Mouse (Mus musculus) heart, embryonic 13.5 days (tissue): ENCODE data around the gene Cldn3. TPM values are rescaled to one million over a fixed set of nuclear protein-coding genes. Genes with fewer than 3 reads are reported as not detected.
A peak's percentile ranks its signal among the peaks of the same experiment; 100 is the strongest.
"Not testable (repeated sequence)": the region's sequence is repeated elsewhere in the genome, so short reads cannot be mapped to it uniquely, and the experiment has no call there.

ENCODE experiments used
- ATAC-seq: fragments of 200-750 bp; cut with Nextera tagmentation; 2 replicates; pipeline ENCODE4 v1.8.0; 2017; ENCODE audit warnings: moderate TSS enrichment; ENCODE audit not compliant: insufficient number of reproducible peaks, low FRiP score, low TSS enrichment; ENCODE audit errors: extremely low read depth
- H3K27ac ChIP-seq: fragments of 300-500 bp; sonication (generic); replicated peaks from 2 replicates; pipeline ENCODE4 v1.5.1; 2015; ENCODE audit warnings: moderate library complexity, mild to moderate bottlenecking, inconsistent platforms
- H3K27me3 ChIP-seq: fragments of 300-500 bp; sonication (generic); replicated peaks from 2 replicates; pipeline ENCODE4 v1.6.1; 2015; ENCODE audit warnings: mild to moderate bottlenecking, inconsistent platforms
- H3K36me3 ChIP-seq: fragments of 300-500 bp; sonication (generic); 2 replicates; pipeline ENCODE4 v1.6.1; 2015; ENCODE audit warnings: mild to moderate bottlenecking, inconsistent platforms
- H3K4me1 ChIP-seq: fragments of 300-500 bp; sonication (generic); 2 replicates; pipeline ENCODE4 v1.6.1; 2015; ENCODE audit warnings: inconsistent platforms
- H3K4me2 ChIP-seq: fragments of 300-500 bp; sonication (generic); 2 replicates; pipeline ENCODE4 v1.6.1; 2015; ENCODE audit warnings: inconsistent platforms, mild to moderate bottlenecking, moderate library complexity
- H3K4me3 ChIP-seq: fragments of 300-500 bp; sonication (generic); 2 replicates; pipeline ENCODE4 v1.5.1; 2015; ENCODE audit warnings: moderate library complexity, mild to moderate bottlenecking, inconsistent platforms
- H3K9ac ChIP-seq: fragments of 300-500 bp; sonication (generic); 2 replicates; pipeline ENCODE4 v1.6.1; 2015; ENCODE audit warnings: inconsistent platforms, mild to moderate bottlenecking, moderate library complexity
- H3K9me3 ChIP-seq: fragments of 300-500 bp; sonication (generic); 2 replicates; pipeline ENCODE4 v1.6.1; 2016; ENCODE audit warnings: inconsistent platforms
- WGBS: fragments of 180-500 bp; shearing (Covaris S2); methylation state at CpG from one replicate; pipeline ENCODE4 v1.1.7; 2015; ENCODE audit warnings: mixed read lengths; 5-methylcytosine and 5-hydroxymethylcytosine counted together
- polyA plus RNA-seq: library from polyadenylated mRNA; unstranded; fragments of >200 nt; fragmentation: Nextera tagmentation; extraction: Ambion mirVana; gene quantifications from 2 replicates; pipeline ENCODE4 v1.2.1, GENCODE M21; 2015

Cldn3 gene
- 6.3 and 7.0 TPM in 2 replicates for polyA plus RNA-seq

GRCm38 (mm10) chr5:134985633-134986297, at the start of gene Cldn3:
TSS of gene Cldn3 (plus strand) at chr5:134986214.
- Histone ChIP-seq H3K36me3 (no peaks in the 10 kb centered on the region), H3K9me3 (no peaks in the 10 kb centered on the region), H3K9ac (peak within 1 kb of the TSS; percentile 62; the same call in 1 of the 2 replicates), H3K4me2 (peak within 1 kb of the TSS; percentile 68), H3K4me3 (peak within 1 kb of the TSS; percentile 46), H3K4me1 (peaks cover 29% of the 10 kb centered on the region), H3K27ac (no peak within 1 kb of the TSS), H3K27me3 (peaks cover 75% of the 10 kb centered on the region)
- ATAC-seq: no peak
- WGBS: 4% methylated on average over 25 of the region's 25 CpGs

DNA sequence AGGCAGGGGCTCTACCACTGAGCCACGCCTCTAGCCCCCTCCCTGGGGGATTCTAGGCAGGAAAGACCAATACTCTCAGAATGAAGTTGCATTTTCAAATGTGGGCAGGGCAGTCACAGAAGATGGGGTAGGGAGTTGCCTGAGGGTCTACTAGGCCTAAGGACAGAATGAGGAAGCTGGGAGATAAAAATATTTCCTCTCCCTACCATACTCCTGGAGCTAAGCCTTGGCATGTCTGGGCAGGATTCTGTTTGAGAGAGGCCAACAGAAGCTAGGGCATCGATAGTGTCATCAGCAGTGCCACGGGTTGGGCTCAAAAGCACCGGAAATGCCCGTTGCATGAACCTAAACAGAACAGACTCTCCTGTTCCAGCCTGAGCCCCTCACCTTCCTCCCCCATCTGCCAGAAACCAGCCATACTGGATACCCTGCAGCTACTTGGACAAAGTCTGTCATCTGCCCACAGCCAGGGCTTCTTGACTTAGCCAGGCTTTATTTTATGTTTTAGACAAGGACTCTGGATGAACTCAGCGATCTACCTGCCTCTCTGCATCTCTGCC, 49.3 kb upstream of the Cldn3 start:
- peaks cover 5% of the 10 kb centered on the region; the same call in 1 of the 2 replicates for H3K4me1 ChIP-seq
- no peak overlapping the region for H3K4me2 ChIP-seq
- WGBS: 86% methylated on average over 6 of the region's 6 CpGs
- H3K9me3 ChIP-seq: no peaks in the 10 kb centered on the region
- H3K9ac ChIP-seq: no peak overlapping the region
- H3K27me3 ChIP-seq: no peaks in the 10 kb centered on the region
- no peaks in the 10 kb centered on the region for H3K36me3 ChIP-seq
- no peak overlapping the region for H3K4me3 ChIP-seq
- no peak for ATAC-seq
- H3K27ac ChIP-seq: no peak overlapping the region

- 0 out of 2 replicates have a peak, but pooled peaks cover 5% of the 10 kb centered on the region for H3K4me1 ChIP-seq
- no peaks in the 10 kb centered on the region for H3K9me3 ChIP-seq
- no peak overlapping the region for H3K27ac ChIP-seq
- H3K4me3 ChIP-seq: no peak overlapping the region
- peaks cover 5% of the 10 kb centered on the region; the same call in 1 of the 2 replicates for H3K27me3 ChIP-seq
- no peak for ATAC-seq
- WGBS: 63% methylated on average over 3 of the region's 3 CpGs
- no peak overlapping the region for H3K9ac ChIP-seq
- no peaks in the 10 kb centered on the region for H3K36me3 ChIP-seq
- H3K4me2 ChIP-seq: no peak overlapping the region
Observed at GRCm38 (mm10) chr5:134939069-134939468, 46.9 kb upstream of the Cldn3 start.

- H3K4me1 ChIP-seq, H3K4me2 ChIP-seq, H3K27me3 ChIP-seq, H3K9ac ChIP-seq, H3K27ac ChIP-seq, H3K4me3 ChIP-seq, ATAC-seq, H3K9me3 ChIP-seq, H3K36me3 ChIP-seq: not testable (repeated sequence)
- WGBS: 79% methylated on average over 3 of the region's 7 CpGs
Observed at GRCm38 (mm10) chr5:134939554-134939953, 46.5 kb upstream of the Cldn3 start.

DNA sequence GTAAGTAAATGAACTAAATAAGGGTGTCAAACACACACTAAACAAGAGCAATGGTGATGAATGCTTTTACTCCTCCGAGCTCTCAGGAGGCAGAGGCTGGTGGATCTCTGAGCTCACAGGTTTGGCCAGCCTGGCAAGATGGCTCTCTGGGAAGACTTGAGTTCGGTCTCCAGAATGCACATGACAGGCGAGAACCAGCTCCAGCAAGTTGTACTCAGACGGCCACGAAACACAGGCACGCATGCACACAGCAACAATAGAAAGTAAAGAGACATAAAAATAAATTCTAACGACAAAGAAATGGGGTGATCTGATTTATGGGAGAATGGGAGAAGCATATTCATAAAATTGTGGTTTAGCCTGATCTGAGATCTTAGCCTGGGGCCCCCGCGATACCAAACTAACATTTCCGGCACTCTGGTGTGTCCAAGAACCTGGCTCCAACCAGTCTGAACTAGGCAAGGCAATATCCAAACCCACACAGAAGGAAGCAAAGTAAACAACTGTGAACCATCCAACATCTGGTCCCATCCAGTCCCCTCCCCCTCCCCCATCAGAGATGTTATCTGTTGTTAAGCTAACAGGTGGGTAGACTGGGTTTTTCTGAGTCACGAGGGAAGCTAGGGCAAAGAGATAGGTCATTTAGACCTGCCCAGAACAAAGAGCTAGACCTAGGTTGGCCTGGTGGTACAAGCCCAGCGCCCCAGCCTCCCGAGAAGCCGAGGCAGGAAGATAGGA, 44.4 kb upstream of the Cldn3 start:
- no peak for ATAC-seq
- Histone ChIP-seq H3K4me2 (no peak overlapping the region), H3K27me3 (peaks cover 21% of the 10 kb centered on the region), H3K36me3 (no peaks in the 10 kb centered on the region), H3K9ac (no peak overlapping the region), H3K4me1 (peaks cover 16% of the 10 kb centered on the region), H3K9me3 (no peaks in the 10 kb centered on the region), H3K4me3 (no peak overlapping the region), H3K27ac (no peak overlapping the region)
- WGBS: 77% methylated on average over 14 of the region's 14 CpGs

- peaks cover 32% of the 10 kb centered on the region for H3K27me3 ChIP-seq
- H3K9me3 ChIP-seq: no peaks in the 10 kb centered on the region
- no peak overlapping the region for H3K4me2 ChIP-seq
- H3K36me3 ChIP-seq: no peaks in the 10 kb centered on the region
- no peak overlapping the region for H3K9ac ChIP-seq
- H3K4me3 ChIP-seq: no peak overlapping the region
- 66% methylated on average over 2 of the region's 2 CpGs for WGBS
- H3K27ac ChIP-seq: no peak overlapping the region
- no peak for ATAC-seq
- peaks cover 27% of the 10 kb centered on the region for H3K4me1 ChIP-seq
Observed at GRCm38 (mm10) chr5:134942740-134943139, 43.3 kb upstream of the Cldn3 start.

DNA sequence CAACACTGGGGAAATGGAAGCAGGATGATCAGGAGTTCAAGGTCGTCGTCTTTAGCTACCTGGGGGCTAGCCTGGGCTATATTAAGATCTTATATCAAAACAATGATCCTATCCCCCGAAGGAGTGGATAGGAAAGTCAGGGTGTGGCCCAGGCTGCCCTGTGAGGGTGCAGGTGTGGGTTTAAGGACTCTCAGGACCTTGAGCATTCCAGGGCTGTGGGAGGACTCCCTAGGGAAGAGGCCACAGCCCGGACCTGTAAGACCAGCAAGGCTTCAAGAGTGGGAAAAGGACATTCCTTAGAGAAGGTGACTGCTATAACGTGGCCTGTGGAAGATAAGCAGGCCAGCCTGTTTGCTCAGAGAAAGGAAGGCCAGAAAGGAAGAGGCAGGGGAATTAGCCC, 41.8 kb upstream of the Cldn3 start:
- Histone ChIP-seq H3K36me3 (no peaks in the 10 kb centered on the region), H3K9ac (no peak overlapping the region), H3K4me3 (no peak overlapping the region), H3K4me2 (no peak overlapping the region), H3K9me3 (no peaks in the 10 kb centered on the region), H3K27me3 (peaks cover 38% of the 10 kb centered on the region), H3K4me1 (peaks cover 32% of the 10 kb centered on the region), H3K27ac (no peak overlapping the region)
- 48% methylated on average over 5 of the region's 5 CpGs for WGBS
- no peak for ATAC-seq

GRCm38 (mm10) chr5:134945266-134945959, 40.6 kb upstream of the Cldn3 start:
- no peak for ATAC-seq
- Histone ChIP-seq H3K4me3 (peak overlapping the region; percentile 33), H3K27ac (no peak overlapping the region), H3K4me1 (peaks cover 32% of the 10 kb centered on the region), H3K36me3 (no peaks in the 10 kb centered on the region), H3K27me3 (peaks cover 38% of the 10 kb centered on the region), H3K4me2 (peak overlapping the region; percentile 49), H3K9ac (peak overlapping the region; percentile 42; the same call in 1 of the 2 replicates), H3K9me3 (no peaks in the 10 kb centered on the region)
- WGBS: 45% methylated on average over 19 of the region's 19 CpGs

GRCm38 (mm10) chr5:134946063-134946856, 39.8 kb upstream of the Cldn3 start:
- Histone ChIP-seq H3K27me3 (peaks cover 38% of the 10 kb centered on the region), H3K4me1 (peaks cover 40% of the 10 kb centered on the region), H3K4me2 (peak overlapping the region; percentile 49), H3K27ac (no peak overlapping the region), H3K9ac (peak overlapping the region; percentile 42), H3K36me3 (no peaks in the 10 kb centered on the region), H3K4me3 (peak overlapping the region; percentile 33), H3K9me3 (no peaks in the 10 kb centered on the region)
- ATAC-seq: no peak
- WGBS: 25% methylated on average over 43 of the region's 43 CpGs

GRCm38 (mm10) chr5:134946857-134947255, 39.2 kb upstream of the Cldn3 start, which contains the start of gene Cldn4:
TSS of gene Cldn4 (minus strand) at chr5:134946934.
- Histone ChIP-seq H3K9me3 (no peaks in the 10 kb centered on the region), H3K27me3 (peaks cover 38% of the 10 kb centered on the region), H3K27ac (no peak within 1 kb of the TSS), H3K9ac (peak within 1 kb of the TSS; percentile 42), H3K4me3 (peak within 1 kb of the TSS; percentile 33), H3K36me3 (no peaks in the 10 kb centered on the region), H3K4me2 (peak within 1 kb of the TSS; percentile 49), H3K4me1 (peaks cover 46% of the 10 kb centered on the region)
- ATAC-seq: no peak
- 13% methylated on average over 11 of the region's 11 CpGs for WGBS
